Mouse (Mus musculus): Measurements from ENCODE around the gene Sectm1b.

Sectm1b gene

GRCm38 (mm10) chr11:121038366-121039240, 24.8 kb downstream of the Sectm1b start:
- no peak for DNase-seq (ENCODE audit: extremely low spot score, low read depth, low spot score)

GRCm38 (mm10) chr11:121033118-121033517, 30.3 kb downstream of the Sectm1b start:
- no peak for DNase-seq (ENCODE audit: extremely low spot score, low read depth, low spot score)

GRCm38 (mm10) chr11:121027259-121027658, 36.1 kb downstream of the Sectm1b start:
- DNase-seq (ENCODE audit: extremely low spot score, low read depth, low spot score): no peak

- no peak for DNase-seq (ENCODE audit: extremely low spot score, low read depth, low spot score)
These were observed 39.2 kb downstream of the Sectm1b start for GRCm38 (mm10) chr11:121024163-121024562.

- no peak for DNase-seq (ENCODE audit: extremely low spot score, low read depth, low spot score)
These were observed 43.9 kb downstream of the Sectm1b start for GRCm38 (mm10) chr11:121019501-121019900.

- DNase-seq (ENCODE audit: extremely low spot score, low read depth, low spot score): peak; percentile 22
These were observed 45.7 kb downstream of the Sectm1b start for GRCm38 (mm10) chr11:121017703-121018102.

- DNase-seq (ENCODE audit: extremely low spot score, low read depth, low spot score): no peak
These were observed 47.9 kb downstream of the Sectm1b start for GRCm38 (mm10) chr11:121015472-121015871.

GRCm38 (mm10) chr11:121014896-121015300, 48.5 kb downstream of the Sectm1b start:
- DNase-seq (ENCODE audit: extremely low spot score, low read depth, low spot score): no peak

GRCm38 (mm10) chr11:121013656-121014055, 49.7 kb downstream of the Sectm1b start:
- no peak for DNase-seq (ENCODE audit: extremely low spot score, low read depth, low spot score)

- DNase-seq (ENCODE audit: extremely low spot score, low read depth, low spot score): no peak
These were observed 53.2 kb downstream of the Sectm1b start for GRCm38 (mm10) chr11:121010044-121010755.

- no peak for DNase-seq (ENCODE audit: extremely low spot score, low read depth, low spot score)
These were observed 57.2 kb downstream of the Sectm1b start for GRCm38 (mm10) chr11:121006184-121006583.

GRCm38 (mm10) chr11:121004281-121004680, 59.1 kb downstream of the Sectm1b start:
- no peak for DNase-seq (ENCODE audit: extremely low spot score, low read depth, low spot score)

Data from hindlimb bud, embryonic 11.5 days (tissue).